Mouse (Mus musculus) embryonic fibroblast, embryonic 13.5 days (primary cell): Measurements from ENCODE around the gene Gm10643.

Source experiments
- CTCF ChIP-seq: IDR thresholded peaks from 2 replicates; pipeline ENCODE4 v1.5.1; 2011; ENCODE audit warnings: mild to moderate bottlenecking, control low read depth, low read length, moderate library complexity, borderline replicate concordance; ENCODE audit not compliant: insufficient read depth
- POLR2A ChIP-seq: IDR thresholded peaks from 2 replicates; pipeline ENCODE4 v1.6.1; 2011; ENCODE audit warnings: low read depth, mild to moderate bottlenecking, control low read depth, low read length, moderate library complexity

DNA sequence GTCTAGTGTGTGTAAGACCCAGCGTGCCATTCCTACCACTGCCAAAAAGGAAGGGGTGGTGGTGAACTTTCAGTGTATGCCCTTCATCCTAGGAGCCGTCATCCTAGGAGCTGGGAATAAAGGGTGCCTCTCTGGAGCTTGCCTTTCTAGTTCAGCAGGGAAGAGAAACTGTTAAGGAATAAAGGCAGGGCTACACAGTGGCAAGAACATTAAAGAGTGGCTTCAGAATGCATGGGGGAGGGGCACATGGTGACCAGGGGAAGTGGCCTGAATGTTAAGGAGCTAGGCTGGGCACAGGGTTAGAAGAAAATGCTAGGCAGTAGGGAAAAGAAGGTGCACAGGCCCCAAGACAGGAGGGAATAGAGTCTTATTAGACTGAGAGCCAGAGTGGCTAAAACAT, 4.8 kb upstream of the Gm10643 start:
- no peak for TF ChIP-seq CTCF
- TF ChIP-seq POLR2A = no peak
